Mouse (Mus musculus): Measurements from ENCODE around the gene Med15.

DNA sequence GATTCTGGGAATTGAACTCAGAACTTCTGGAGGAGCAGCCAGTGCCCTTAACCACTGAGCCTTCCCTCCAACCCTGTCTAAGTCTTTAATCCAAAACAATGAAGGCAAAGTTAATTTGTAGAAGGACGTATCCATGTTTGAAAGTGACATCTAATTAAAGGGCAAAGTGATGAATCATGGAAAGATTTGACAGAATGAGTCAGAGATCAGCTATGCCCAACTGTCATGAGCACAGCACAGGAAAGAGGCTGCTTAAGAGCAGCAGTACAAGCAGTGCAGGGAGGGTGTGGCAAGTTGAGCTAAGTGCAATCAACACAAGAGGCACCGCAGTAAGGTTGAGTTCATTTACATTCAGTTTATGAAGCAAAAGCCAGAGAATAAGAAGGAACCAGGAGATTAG is 12.4 kb upstream of the Med15 start:
- TF ChIP-seq CTCF (IDR thresholded peaks at IDR 0.05; ENCODE audit: low read depth, low read length) = no peak
- TF ChIP-seq POLR2A (IDR thresholded peaks at IDR 0.05; ENCODE audit: borderline replicate concordance, low read depth, low read length) = no peak

Data from bone marrow macrophage, adult 2 months (primary cell).